Mouse (Mus musculus) megakaryocyte, embryonic 14.5 days (primary cell): ENCODE results near the gene Rtn4ip1.

Source experiments
- FLI1 ChIP-seq: IDR thresholded peaks from 2 replicates; pipeline ENCODE4 v1.6.1; 2012; ENCODE audit warnings: low read length, inconsistent platforms, mixed read lengths
- GATA1 ChIP-seq: IDR thresholded peaks from 3 replicates; pipeline ENCODE4 v1.6.1; 2012; ENCODE audit warnings: mixed read lengths, low read length, inconsistent platforms, borderline replicate concordance

- no peak for TF ChIP-seq GATA1
- no peak for TF ChIP-seq FLI1
Measured at GRCm38 (mm10) chr10:43855916-43856315, 45.7 kb upstream of the Rtn4ip1 start.
